Mouse (Mus musculus) intestine, postnatal 0 days (tissue): ENCODE measurements around the gene Gm45902. TPM values are rescaled to one million over a fixed set of nuclear protein-coding genes. Genes with fewer than 3 reads are reported as not detected.
A peak's percentile ranks its signal among the peaks of the same experiment; 100 is the strongest.

Experiments
- ATAC-seq: fragments of 200-750 bp; cut with Nextera tagmentation; 2 replicates; pipeline ENCODE4 v1.8.0; 2017; ENCODE audit warnings: mild to moderate bottlenecking, moderate TSS enrichment, moderate library complexity
- H3K27ac ChIP-seq: fragments of 300-500 bp; sonication (generic); 2 replicates; pipeline ENCODE4 v1.5.1; 2014; ENCODE audit warnings: mild to moderate bottlenecking, low read depth, low read length, moderate library complexity
- H3K27me3 ChIP-seq: fragments of 300-500 bp; sonication (generic); replicated peaks from 2 replicates; pipeline ENCODE4 v1.6.1; 2014; ENCODE audit warnings: low read length, mixed read lengths; ENCODE audit not compliant: control insufficient read depth, insufficient read depth
- H3K36me3 ChIP-seq: fragments of 300-500 bp; sonication (generic); 2 replicates; pipeline ENCODE4 v1.6.1; 2014; ENCODE audit warnings: mild to moderate bottlenecking, moderate library complexity; ENCODE audit not compliant: control insufficient read depth, insufficient read depth
- H3K4me1 ChIP-seq: fragments of 300-500 bp; sonication (generic); replicated peaks from 2 replicates; pipeline ENCODE4 v1.6.1; 2014; ENCODE audit warnings: antibody characterized with exemption, low read length, mixed read lengths; ENCODE audit not compliant: control insufficient read depth, insufficient read depth
- H3K4me2 ChIP-seq: fragments of 300-500 bp; sonication (generic); replicated peaks from 2 replicates; pipeline ENCODE4 v1.6.1; 2014; ENCODE audit warnings: low read depth, mild to moderate bottlenecking, moderate library complexity
- H3K4me3 ChIP-seq: fragments of 300-500 bp; sonication (generic); 2 replicates; pipeline ENCODE4 v1.5.1; 2014; ENCODE audit warnings: low read depth, low read length
- H3K9ac ChIP-seq: fragments of 300-500 bp; sonication (generic); 2 replicates; pipeline ENCODE4 v1.6.1; 2014; ENCODE audit warnings: mild to moderate bottlenecking, low read depth, low read length
- H3K9me3 ChIP-seq: fragments of 300-500 bp; sonication (generic); 2 replicates; pipeline ENCODE4 v1.6.1; 2016; ENCODE audit warnings: mixed run types; ENCODE audit not compliant: control insufficient read depth
- CTCF ChIP-seq: sonication (generic); IDR thresholded peaks from 2 replicates; pipeline ENCODE4 v1.5.1; 2016; ENCODE audit warnings: low read depth, mild to moderate bottlenecking, control low read depth, antibody characterized with exemption, moderate library complexity
- WGBS: fragments of 180-500 bp; shearing (Covaris S2); extraction: QIAGEN DNeasy Blood & Tissue Kit; methylation state at CpG from one replicate; pipeline ENCODE4 v1.1.7; 2014; 5-methylcytosine and 5-hydroxymethylcytosine counted together
- polyA plus RNA-seq: library from polyadenylated mRNA; unstranded; fragments of >200 nt; fragmentation: Nextera tagmentation; extraction: Ambion mirVana; gene quantifications from 2 replicates; pipeline ENCODE4 v1.2.1, GENCODE M21; 2015

Gene Gm45902
- polyA plus RNA-seq, result 0.85 and 0.97 TPM in 2 replicates

DNA sequence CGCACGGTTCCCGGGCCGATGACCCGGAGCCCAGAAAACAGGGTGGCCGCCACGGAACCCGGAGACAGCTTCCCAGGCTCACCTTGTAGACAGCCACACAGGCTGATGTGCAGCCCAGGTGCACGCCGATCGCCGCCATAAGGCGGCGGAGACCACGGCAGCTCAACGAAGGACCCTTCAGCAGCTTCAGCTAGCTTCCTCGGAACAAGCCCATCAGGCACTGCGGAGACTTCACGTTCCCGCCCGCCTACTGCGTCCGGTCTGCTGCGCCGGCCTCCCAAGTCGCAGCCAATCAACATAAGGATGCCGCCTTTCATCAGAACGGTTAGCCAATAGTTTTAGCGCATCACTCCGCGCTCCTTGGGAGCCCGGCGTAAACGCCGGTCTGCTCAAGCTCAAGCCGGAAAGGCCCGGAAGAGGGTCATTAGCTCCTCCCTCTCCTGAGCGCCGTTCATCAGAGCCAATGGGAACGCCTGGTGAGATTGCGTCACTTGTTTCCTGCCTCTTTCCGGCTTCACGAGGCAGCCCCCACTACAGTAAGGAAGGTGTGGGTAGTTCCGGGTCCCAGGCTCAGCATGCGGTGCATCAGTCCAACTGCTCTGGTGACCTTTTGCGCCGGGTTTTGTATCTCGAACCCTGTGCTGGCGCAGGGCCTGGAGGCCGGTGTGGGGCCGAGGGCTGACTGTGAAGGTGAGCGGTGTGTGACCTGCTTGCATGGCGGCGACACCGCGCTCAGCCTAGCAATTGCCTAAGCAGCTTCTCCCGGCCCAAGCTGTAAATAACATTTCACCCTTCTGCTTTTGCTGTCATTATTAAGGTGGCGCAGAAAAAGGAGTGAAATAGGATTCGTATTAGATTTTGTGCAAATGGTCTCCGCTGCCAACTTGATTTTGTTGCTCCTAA is at the start of gene Gm45902, which contains the start of the genes Hspa14 and Cdnf:
Gene Gm45902 (minus strand): TSS at position 239 of the 903 bp plus-strand sequence.
Gene Hspa14 (minus strand): TSS at position 263 of the 903 bp plus-strand sequence.
Gene Cdnf (plus strand): TSS at position 479 of the 903 bp plus-strand sequence.
- Histone ChIP-seq H3K4me2 (peak within 1 kb of the TSS; percentile 94), H3K9ac (peak within 1 kb of the TSS; percentile 91), H3K9me3 (no peaks in the 10 kb centered on the region), H3K4me1 (no peaks in the 10 kb centered on the region; the same call in 1 of the 2 replicates), H3K4me3 (peak within 1 kb of the TSS; percentile 85), H3K27ac (peak within 1 kb of the TSS; percentile 83), H3K36me3 (peaks cover 18% of the 10 kb centered on the region), H3K27me3 (no peaks in the 10 kb centered on the region)
- peak; percentile 27; the same call in 1 of the 2 replicates for TF ChIP-seq CTCF
- WGBS, result under 1% methylated on average over 60 of the region's 60 CpGs
- peak; percentile 100 for ATAC-seq

DNA sequence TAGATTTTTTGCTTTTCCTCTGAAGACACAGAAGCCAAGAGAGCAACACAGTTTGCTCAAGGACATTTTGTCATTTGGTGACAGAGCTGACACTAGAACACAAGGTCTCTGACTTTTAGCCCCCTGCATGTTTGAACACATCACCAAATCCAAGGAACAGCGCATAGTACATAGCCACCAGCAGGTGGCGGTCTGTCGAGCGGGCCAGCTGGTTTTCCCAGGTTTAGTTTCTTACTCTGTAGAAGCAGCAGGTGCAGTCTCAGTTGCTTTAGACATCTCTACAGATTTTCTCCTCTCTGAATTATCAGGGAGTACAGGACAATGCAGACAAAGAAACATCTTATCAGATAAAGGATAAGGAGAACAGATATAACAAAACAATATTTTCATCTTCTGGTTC is 34.0 kb upstream of the Gm45902 start:
- Histone ChIP-seq H3K9ac (no peak overlapping the region), H3K27ac (no peak overlapping the region), H3K4me1 (0 out of 2 replicates have a peak, but pooled peaks cover 3% of the 10 kb centered on the region), H3K4me2 (no peak overlapping the region), H3K27me3 (no peaks in the 10 kb centered on the region), H3K4me3 (no peak overlapping the region), H3K36me3 (no peaks in the 10 kb centered on the region), H3K9me3 (no peaks in the 10 kb centered on the region)
- TF ChIP-seq CTCF, result peak; percentile 91
- 2% methylated on average over 4 of the region's 4 CpGs for WGBS
- ATAC-seq, result no peak

DNA sequence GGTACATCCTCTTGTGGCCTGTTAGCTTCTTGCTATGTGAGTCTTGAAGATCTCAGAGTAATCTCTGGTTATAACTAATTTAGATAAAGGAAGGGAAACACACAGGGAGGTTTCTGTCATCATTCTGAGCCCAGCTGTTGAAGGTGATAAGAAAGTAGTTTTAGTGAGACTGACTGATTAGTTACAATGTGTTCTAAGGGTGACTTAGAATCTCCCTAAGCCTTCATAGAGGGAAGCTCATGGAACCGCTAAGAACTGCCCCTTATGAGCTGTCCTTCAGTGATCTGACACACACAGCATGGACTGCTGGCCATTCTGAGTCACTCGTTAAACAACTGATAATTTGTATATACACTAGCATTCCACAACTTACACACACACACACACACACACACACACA is 33.5 kb upstream of the Gm45902 start:
- WGBS, result 31% methylated on average over 2 of the region's 2 CpGs

DNA sequence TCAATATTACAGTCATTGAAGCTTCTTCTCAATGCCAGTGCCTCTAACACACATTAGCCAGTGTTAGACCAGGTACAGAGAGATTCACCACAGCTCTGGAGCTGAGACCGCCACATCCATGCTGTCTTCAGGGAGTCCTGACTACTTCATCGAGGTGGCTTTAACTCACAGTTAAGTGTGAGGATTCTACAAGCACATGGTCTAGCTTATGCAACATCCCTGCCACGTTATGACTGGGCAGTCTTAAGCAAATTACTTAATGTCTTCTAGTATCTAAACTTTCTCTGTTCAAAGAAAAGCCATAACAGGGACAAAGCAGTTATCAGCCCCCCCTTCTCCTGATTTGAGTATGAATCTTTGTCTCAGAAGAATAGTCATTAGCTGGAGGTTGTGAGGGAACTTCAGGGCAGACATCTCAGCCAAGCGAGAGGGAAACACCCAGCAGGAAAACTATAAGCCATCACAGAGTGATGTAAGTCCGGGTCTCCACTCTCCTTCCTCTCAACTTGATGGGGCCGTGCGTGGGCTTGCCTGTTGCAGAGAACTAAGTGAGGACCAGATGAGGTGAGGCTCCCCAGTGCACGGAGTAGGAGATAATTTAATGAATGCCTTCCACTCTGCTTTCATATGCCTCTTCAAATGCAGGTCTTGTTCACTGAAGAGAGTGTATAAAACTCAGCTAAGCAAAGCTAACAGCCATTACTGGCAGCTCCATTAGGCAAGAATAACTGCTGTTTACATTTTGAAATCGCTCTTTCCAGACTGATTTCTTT is 28.9 kb upstream of the Gm45902 start:
- H3K4me1 ChIP-seq, result 0 out of 2 replicates have a peak, but pooled peaks cover 3% of the 10 kb centered on the region
- WGBS, result 49% methylated on average over 9 of the region's 9 CpGs
- no peak overlapping the region for H3K4me2 ChIP-seq
- ATAC-seq, result no peak
- no peaks in the 10 kb centered on the region for H3K36me3 ChIP-seq
- no peak overlapping the region for H3K9ac ChIP-seq
- TF ChIP-seq CTCF, result no peak
- no peaks in the 10 kb centered on the region for H3K9me3 ChIP-seq
- H3K27me3 ChIP-seq, result no peaks in the 10 kb centered on the region
- H3K27ac ChIP-seq, result no peak overlapping the region
- no peak overlapping the region for H3K4me3 ChIP-seq

More for the DNA sequence above, 33.5 kb upstream of the Gm45902 start:
- Histone ChIP-seq H3K27ac (no peak overlapping the region), H3K27me3 (no peaks in the 10 kb centered on the region), H3K4me2 (no peak overlapping the region), H3K4me3 (no peak overlapping the region), H3K36me3 (no peaks in the 10 kb centered on the region), H3K9ac (no peak overlapping the region), H3K4me1 (0 out of 2 replicates have a peak, but pooled peaks cover 3% of the 10 kb centered on the region), H3K9me3 (no peaks in the 10 kb centered on the region)
- no peak for TF ChIP-seq CTCF
- no peak for ATAC-seq

DNA sequence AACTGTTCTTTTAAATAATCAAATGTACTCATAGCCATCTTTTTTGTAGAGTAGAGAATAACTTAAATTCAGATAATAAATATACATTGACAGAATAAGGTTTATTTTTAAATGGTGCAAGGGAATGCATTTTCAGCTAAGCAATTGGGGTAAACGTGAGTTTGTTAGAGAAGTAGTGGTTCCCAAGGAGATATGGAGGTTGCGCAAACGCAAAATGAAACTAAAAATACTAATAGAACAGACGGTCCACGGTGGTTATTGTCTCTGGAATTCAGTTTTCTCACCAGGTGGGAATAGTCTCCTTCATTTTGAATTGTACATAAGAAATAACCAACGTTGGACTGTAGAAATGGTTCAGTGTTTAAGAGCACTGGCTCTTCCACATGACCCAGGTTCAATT is 13.7 kb upstream of the Gm45902 start:
- Histone ChIP-seq H3K9me3 (no peaks in the 10 kb centered on the region), H3K27ac (no peak overlapping the region), H3K9ac (no peak overlapping the region), H3K27me3 (no peaks in the 10 kb centered on the region), H3K36me3 (no peaks in the 10 kb centered on the region), H3K4me3 (no peak overlapping the region), H3K4me2 (no peak overlapping the region), H3K4me1 (no peaks in the 10 kb centered on the region)
- ATAC-seq, result no peak
- no peak for TF ChIP-seq CTCF
- WGBS, result 65% methylated on average over 6 of the region's 6 CpGs

DNA sequence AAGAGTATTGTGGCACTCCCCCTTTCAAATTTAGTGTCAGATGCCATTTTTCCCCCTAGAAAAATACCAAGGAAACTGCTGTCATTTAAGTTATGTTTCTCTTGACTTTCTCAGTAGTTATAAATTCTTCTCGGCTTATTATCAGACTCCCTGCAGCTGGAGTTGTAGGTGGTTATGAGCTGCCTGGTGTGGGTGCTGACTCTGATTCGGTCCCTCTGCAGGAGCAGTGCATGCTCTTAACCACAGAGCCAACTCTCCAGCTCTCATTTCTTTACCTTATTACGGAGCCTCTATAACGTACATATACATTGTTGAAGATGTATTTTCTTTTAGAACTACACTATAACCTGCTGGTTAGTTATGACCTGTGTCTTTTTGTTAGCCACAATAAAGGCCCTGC is 10.0 kb upstream of the Gm45902 start:
- no peaks in the 10 kb centered on the region for H3K27me3 ChIP-seq
- TF ChIP-seq CTCF, result no peak
- WGBS, result 73% methylated on average over 4 of the region's 4 CpGs

More for the DNA sequence above, 10.0 kb upstream of the Gm45902 start:
- no peaks in the 10 kb centered on the region for H3K36me3 ChIP-seq
- H3K4me3 ChIP-seq, result no peak overlapping the region
- no peak overlapping the region for H3K27ac ChIP-seq
- H3K9me3 ChIP-seq, result no peaks in the 10 kb centered on the region
- H3K4me1 ChIP-seq, result no peaks in the 10 kb centered on the region
- no peak for ATAC-seq
- H3K9ac ChIP-seq, result no peak overlapping the region
- no peak overlapping the region for H3K4me2 ChIP-seq
